Comparison of ENCODE assay signal across 9 mouse cellular contexts in genomic region chr12:84132265-84132664, GRCm38 (mm10). TPM values are rescaled to one million over a fixed set of nuclear protein-coding genes. Genes with fewer than 3 reads are reported as not detected.
DNase-seq lines count a peak whose midpoint lies in the region; ATAC-seq lines count a peak whose summit lies in the region.
"Had no signal": no experiment of that assay in that cellular context is flagged by ENCODE, and none has a peak within 500 bp of the region (broad histone marks: within the 10 kb centered on the region; RNA-seq: fewer than 3 reads in every experiment).

No protein-coding gene starts in this region.

- H3K4me2 ChIP-seq in forebrain, embryonic 14.5 days (ENCODE audit: low read length): no peak overlapping the region
- H3K4me2 ChIP-seq in forebrain, embryonic 16.5 days (ENCODE audit: low read length): no peak overlapping the region
- H3K4me2 ChIP-seq: neural tube, embryonic 12.5 days had no signal

- H3K9me3 ChIP-seq in forebrain, embryonic 14.5 days (replicated peaks; ENCODE audit: control insufficient read depth, low read length): no peaks in the 10 kb centered on the region
- no peaks in the 10 kb centered on the region for H3K9me3 ChIP-seq in forebrain, embryonic 16.5 days (ENCODE audit: control insufficient read depth, low read length)
- H3K9me3 ChIP-seq: neural tube, embryonic 12.5 days had no signal

- H3K36me3 ChIP-seq in forebrain, embryonic 14.5 days (ENCODE audit: control insufficient read depth, insufficient read depth, low read length): peaks cover 31% of the 10 kb centered on the region
- peaks cover 10% of the 10 kb centered on the region for H3K36me3 ChIP-seq in forebrain, embryonic 16.5 days (ENCODE audit: control insufficient read depth, insufficient read depth)

- no peak overlapping the region for H3K27ac ChIP-seq in forebrain, embryonic 14.5 days (ENCODE audit: low read depth, low read length)
- no peak overlapping the region for H3K27ac ChIP-seq in forebrain, embryonic 16.5 days (ENCODE audit: low read length)
- H3K27ac ChIP-seq: neural tube, embryonic 12.5 days had no signal

- ATAC-seq in forebrain, embryonic 14.5 days: no peak
- no peak for ATAC-seq in forebrain, embryonic 16.5 days

- peak; percentile 36 for DNase-seq in forebrain, embryonic 14.5 days (ENCODE audit: low spot score)
- DNase-seq in spleen, postnatal 10 days (ENCODE audit: low spot score in 2 of 2): peak; percentile 56 to 73
- no peak for DNase-seq in spleen, postnatal 36 days (ENCODE audit: low spot score in 2 of 2)
- peak; percentile 37 to 81 for DNase-seq in kidney, postnatal 36 days
- peak; percentile 53 for DNase-seq in thymus, postnatal 14 days
- DNase-seq in layer of hippocampus, postnatal 36 days: no peak
- no peak for DNase-seq in heart, postnatal 14 days

- no peak overlapping the region for H3K9ac ChIP-seq in forebrain, embryonic 14.5 days (ENCODE audit: low read length)
- H3K9ac ChIP-seq in forebrain, embryonic 16.5 days (replicated peaks; ENCODE audit: low read depth, low read length): no peak overlapping the region
- H3K9ac ChIP-seq: neural tube, embryonic 12.5 days had no signal

- WGBS in forebrain, embryonic 14.5 days: 57% methylated on average over 3 of the region's 3 CpGs
- WGBS in forebrain, embryonic 16.5 days: 62% methylated on average over 3 of the region's 3 CpGs

- H3K4me1 ChIP-seq in forebrain, embryonic 14.5 days (ENCODE audit: control insufficient read depth, insufficient read depth, low read length): no peaks in the 10 kb centered on the region
- no peaks in the 10 kb centered on the region for H3K4me1 ChIP-seq in forebrain, embryonic 16.5 days (replicated peaks; ENCODE audit: control insufficient read depth, insufficient read depth, low read length)
- H3K4me1 ChIP-seq: neural tube, embryonic 12.5 days had no signal

- H3K4me3 ChIP-seq in forebrain, embryonic 14.5 days (ENCODE audit: low read depth, low read length): no peak overlapping the region
- H3K4me3 ChIP-seq in forebrain, embryonic 16.5 days (replicated peaks; ENCODE audit: low read length): no peak overlapping the region
- H3K4me3 ChIP-seq: neural tube, embryonic 12.5 days had no signal

- intact Hi-C loops in heart, postnatal 14 days (cut with DNase I): no loop called here

- no peaks in the 10 kb centered on the region for H3K27me3 ChIP-seq in forebrain, embryonic 14.5 days (replicated peaks; ENCODE audit: control insufficient read depth, insufficient read depth, low read length)
- no peaks in the 10 kb centered on the region for H3K27me3 ChIP-seq in forebrain, embryonic 16.5 days (replicated peaks; ENCODE audit: control insufficient read depth, insufficient read depth, low read length)
- H3K27me3 ChIP-seq: neural tube, embryonic 12.5 days had no signal

RNA-seq across cellular contexts. Expression of gene Pnma1, which starts 16.0 kb away (rescaled TPM):
- 4.1 and 6.0 TPM in 2 replicates for polyA plus RNA-seq in forebrain, embryonic 14.5 days (2014; fragmentation: Nextera tagmentation; extraction: Ambion mirVana)
- polyA plus RNA-seq in forebrain, embryonic 16.5 days (2015; fragmentation: Nextera tagmentation; extraction: Ambion mirVana): 5.3 and 7.2 TPM in 2 replicates
- total RNA-seq in layer of hippocampus, postnatal 36 days (2021): 1 to 10 TPM; 2.3 to 2.8 TPM
- total RNA-seq in heart, postnatal 14 days (2021): under 1 TPM; 0.17 to 0.31 TPM

RNA-seq across cellular contexts. Expression of gene Dnal1, which starts 18.1 kb away (rescaled TPM):
- 6.6 and 8.9 TPM in 2 replicates for polyA plus RNA-seq in forebrain, embryonic 14.5 days (2014; fragmentation: Nextera tagmentation; extraction: Ambion mirVana)
- polyA plus RNA-seq in forebrain, embryonic 16.5 days (2015; fragmentation: Nextera tagmentation; extraction: Ambion mirVana): 10.4 and 12.8 TPM in 2 replicates
- 100 to 1,000 TPM; 104 to 112 TPM for total RNA-seq in layer of hippocampus, postnatal 36 days (2021)
- total RNA-seq in heart, postnatal 14 days (2021): 10 to 100 TPM in 1 of 2 experiments, 1 to 10 TPM in 1; 9.4 to 10.5 TPM

RNA-seq across cellular contexts. Expression of gene Acot6, which starts 31.8 kb away (rescaled TPM):
- 1.5 and 1.8 TPM in 2 replicates for polyA plus RNA-seq in forebrain, embryonic 14.5 days (2014; fragmentation: Nextera tagmentation; extraction: Ambion mirVana)
- polyA plus RNA-seq in forebrain, embryonic 16.5 days (2015; fragmentation: Nextera tagmentation; extraction: Ambion mirVana): 1.4 and 1.6 TPM in 2 replicates
- 1 to 10 TPM; 4.6 to 5.0 TPM for total RNA-seq in layer of hippocampus, postnatal 36 days (2021)
- 1 to 10 TPM; 2.4 to 3.1 TPM for total RNA-seq in heart, postnatal 14 days (2021)

Comparison
In these comparisons a context has a peak if more than half of its experiments do, and no peak if none do; other contexts are left out.
1. DNase-seq: peak in forebrain, embryonic 14.5 days (single experiment), spleen, postnatal 10 days (2 of 2), kidney, postnatal 36 days (2 of 2) and thymus, postnatal 14 days (single experiment); none in spleen, postnatal 36 days (0 of 2), layer of hippocampus, postnatal 36 days (0 of 2) and heart, postnatal 14 days (0 of 2).
2. RNA of gene Dnal1, which starts 18.1 kb away (total RNA-seq): 104 to 112 TPM in layer of hippocampus, postnatal 36 days; 9.4 to 10.5 TPM in heart, postnatal 14 days; every median in the first group is over 4 times any median in the second.